Mouse (Mus musculus): ENCODE measurements around the gene Zkscan16.

Gene Zkscan16

DNA sequence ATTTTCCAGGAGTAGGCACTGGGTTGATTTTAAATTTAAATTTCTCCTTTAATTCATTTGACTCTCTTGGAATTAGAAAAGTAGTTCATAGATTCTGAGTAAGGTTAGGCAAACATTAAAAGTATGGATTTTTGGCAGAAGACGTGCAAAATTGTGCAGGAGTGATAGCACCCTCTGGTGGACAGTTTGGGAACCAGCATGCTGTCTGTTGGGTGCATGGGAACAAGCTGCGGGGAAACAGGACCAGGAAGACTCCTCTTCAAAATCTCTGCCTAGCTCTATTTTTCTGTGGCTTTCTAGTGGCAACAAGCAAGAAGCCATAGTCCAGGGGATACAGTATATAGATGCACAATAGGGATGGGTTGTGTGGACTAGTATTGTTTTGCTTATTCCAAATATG, 56.3 kb downstream of the Zkscan16 start:
- peak; percentile 95 for DNase-seq (ENCODE audit: low read depth)

DNA sequence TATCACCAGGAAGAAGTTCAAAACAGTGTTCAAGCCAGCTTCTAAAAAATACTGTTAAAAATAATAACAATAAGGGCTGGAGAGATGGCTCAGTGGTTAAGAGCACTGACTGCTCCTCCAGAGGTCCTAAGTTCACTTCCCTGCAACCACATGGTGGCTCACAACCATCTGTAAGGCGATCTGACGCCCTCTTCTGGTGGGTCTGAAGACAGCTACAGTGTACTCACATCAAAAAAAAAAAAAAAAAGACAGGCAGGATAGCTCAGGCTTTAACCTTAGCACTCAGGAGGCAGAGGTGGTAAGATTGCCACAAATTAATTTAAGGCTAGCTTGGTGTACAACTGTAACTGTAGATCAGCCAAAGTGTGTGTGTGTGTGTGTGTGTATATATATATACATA, 57.2 kb downstream of the Zkscan16 start:
- DNase-seq (ENCODE audit: low read depth) = peak; percentile 70

- DNase-seq (ENCODE audit: low read depth) = peak; percentile 97
Measured at GRCm38 (mm10) chr4:59002948-59003805, 59.7 kb downstream of the Zkscan16 start, which contains the start of gene Gm20503. Gm20503 (plus strand) TSS chr4:59003210.

- DNase-seq (ENCODE audit: low read depth) = no peak
Measured at GRCm38 (mm10) chr4:59003806-59004200, 60.4 kb downstream of the Zkscan16 start.

DNA sequence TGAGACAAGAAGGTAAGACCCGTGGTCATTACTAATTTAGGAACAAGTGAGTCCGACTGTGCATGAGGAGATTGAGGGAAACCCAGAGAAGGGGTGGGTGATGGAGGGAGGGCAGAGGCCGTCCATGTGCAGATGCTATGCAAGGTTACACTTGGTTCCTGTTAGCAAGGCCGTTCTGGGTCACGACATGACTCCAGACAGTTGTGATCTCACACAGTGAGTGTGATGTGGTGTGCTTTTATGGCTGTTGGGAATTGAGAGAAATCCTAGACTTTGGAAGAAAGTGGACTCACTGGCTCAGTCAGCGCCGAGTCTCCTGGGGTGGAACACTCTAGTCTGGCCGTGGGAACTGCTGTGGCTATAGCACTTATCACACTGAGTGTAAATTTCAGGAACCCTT, 62.8 kb downstream of the Zkscan16 start:
- no peak for DNase-seq (ENCODE audit: low read depth)

- peak; percentile 52 for DNase-seq (ENCODE audit: low read depth)
Measured at GRCm38 (mm10) chr4:59007016-59007415, 63.6 kb downstream of the Zkscan16 start.

All from NIH3T3 (cell line).